Mouse (Mus musculus) brown adipose tissue, adult 24 weeks (tissue): Measurements from ENCODE around the gene Mdga1. TPM values are rescaled to one million over a fixed set of nuclear protein-coding genes. Genes with fewer than 3 reads are reported as not detected.

Experiments used
- H3K27ac ChIP-seq: fragments of 200-500 bp; replicated peaks from 2 replicates; pipeline ENCODE4 v1.5.1; 2012; ENCODE audit warnings: low read depth, mild to moderate bottlenecking, low read length
- H3K4me1 ChIP-seq: fragments of 200-500 bp; 2 replicates; pipeline ENCODE4 v1.6.1; 2012; ENCODE audit warnings: low read length, mixed read lengths; ENCODE audit not compliant: control insufficient read depth, insufficient read depth, insufficient read length
- H3K4me3 ChIP-seq: fragments of 200-500 bp; 2 replicates; pipeline ENCODE4 v1.5.1; 2012; ENCODE audit warnings: low read depth, mild to moderate bottlenecking, low read length, moderate library complexity; ENCODE audit not compliant: insufficient read depth
- polyA plus RNA-seq: library from polyadenylated mRNA; stranded (reverse); fragments of >200 nt; gene quantifications from 2 replicates; pipeline ENCODE4 v1.2.4, GENCODE M21; 2012; ENCODE audit not compliant: missing spikeins, insufficient read depth, insufficient read length

The Mdga1 gene
- polyA plus RNA-seq, 1 experiment: not detected

DNA sequence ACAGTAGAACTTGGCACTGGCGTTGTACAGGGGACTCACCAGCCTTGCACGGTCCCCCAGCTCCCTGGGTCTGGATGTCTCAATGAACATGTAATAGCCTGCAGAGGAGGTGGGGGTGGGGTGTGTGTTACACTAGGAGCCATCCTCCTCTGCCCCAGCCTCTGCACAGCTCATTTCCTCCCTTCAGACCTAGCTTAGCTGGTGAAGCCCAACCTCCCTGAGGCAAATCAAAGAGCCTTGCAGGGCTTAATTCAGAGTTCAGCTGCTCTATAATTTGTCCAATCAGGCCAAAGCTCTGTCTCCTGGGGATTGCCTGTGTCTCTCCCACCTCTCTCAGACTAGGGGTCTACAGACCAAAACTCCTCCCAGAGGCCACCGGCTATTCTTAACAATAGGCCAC is 131.9 kb downstream of the Mdga1 start:
- no peak overlapping the region for H3K4me3 ChIP-seq
- no peaks in the 10 kb centered on the region for H3K4me1 ChIP-seq
- no peak overlapping the region for H3K27ac ChIP-seq

DNA sequence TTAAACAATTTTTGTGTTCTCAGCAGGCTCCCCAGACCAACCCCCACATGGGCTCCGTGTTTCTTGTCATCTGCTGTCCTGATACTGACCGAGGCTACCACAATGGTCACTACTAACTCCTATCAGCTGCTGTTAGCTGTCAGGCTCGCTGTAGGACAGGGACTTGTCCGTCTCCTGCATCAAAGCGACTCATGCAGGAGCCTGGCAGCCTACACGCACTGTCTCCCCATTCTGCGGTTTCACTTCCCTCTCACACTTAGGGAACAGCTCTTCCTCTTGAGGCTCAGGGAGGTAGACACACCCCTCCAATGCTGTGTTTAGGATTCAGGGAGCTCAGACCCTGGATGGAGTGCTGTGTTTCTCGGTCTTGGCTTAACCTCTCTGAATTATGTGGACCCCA is 132.4 kb downstream of the Mdga1 start:
- Histone ChIP-seq H3K27ac (no peak overlapping the region), H3K4me3 (no peak overlapping the region), H3K4me1 (no peaks in the 10 kb centered on the region)

DNA sequence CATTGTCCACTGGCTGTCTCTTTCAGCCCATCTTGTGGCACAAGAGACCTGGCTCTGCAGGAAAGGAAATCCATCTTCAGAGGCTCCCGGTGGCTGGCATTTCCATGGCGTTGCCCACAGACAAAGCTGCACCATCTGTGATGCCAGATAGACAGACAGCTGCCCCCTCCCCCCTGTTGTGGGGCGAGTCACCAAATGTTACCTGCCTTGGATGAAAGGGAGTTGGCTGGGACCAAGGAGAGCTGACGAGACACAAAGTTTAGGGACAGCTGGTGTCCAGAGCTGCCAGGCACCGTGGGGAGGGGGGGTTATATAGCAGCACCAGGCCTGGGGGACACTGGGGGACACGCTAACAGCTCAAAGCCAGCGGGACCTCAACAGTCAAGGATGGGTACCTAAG is 135.1 kb downstream of the Mdga1 start:
- H3K4me3 ChIP-seq: no peak overlapping the region
- H3K27ac ChIP-seq: no peak overlapping the region
- no peaks in the 10 kb centered on the region for H3K4me1 ChIP-seq

DNA sequence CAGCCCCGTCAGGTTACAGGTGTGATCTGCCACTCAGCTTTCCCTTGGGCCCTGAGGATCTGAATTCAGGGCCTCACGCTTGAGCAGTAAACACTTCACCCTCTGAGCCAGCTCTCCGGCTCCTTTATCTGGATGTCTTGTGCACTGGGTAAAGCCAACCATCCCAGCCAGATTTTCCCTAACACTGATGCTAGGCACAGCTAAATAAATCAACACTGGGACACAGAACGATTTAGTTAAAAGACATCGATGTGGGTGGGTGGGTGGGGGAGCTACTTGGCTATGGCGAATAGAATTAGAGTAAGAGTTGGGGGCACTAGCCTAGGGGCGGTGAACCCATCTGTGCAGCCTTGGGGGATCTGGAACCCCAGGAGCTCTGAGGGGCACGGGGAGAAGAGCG is 135.6 kb downstream of the Mdga1 start:
- Histone ChIP-seq H3K4me3 (no peak overlapping the region), H3K27ac (no peak overlapping the region), H3K4me1 (no peaks in the 10 kb centered on the region)

DNA sequence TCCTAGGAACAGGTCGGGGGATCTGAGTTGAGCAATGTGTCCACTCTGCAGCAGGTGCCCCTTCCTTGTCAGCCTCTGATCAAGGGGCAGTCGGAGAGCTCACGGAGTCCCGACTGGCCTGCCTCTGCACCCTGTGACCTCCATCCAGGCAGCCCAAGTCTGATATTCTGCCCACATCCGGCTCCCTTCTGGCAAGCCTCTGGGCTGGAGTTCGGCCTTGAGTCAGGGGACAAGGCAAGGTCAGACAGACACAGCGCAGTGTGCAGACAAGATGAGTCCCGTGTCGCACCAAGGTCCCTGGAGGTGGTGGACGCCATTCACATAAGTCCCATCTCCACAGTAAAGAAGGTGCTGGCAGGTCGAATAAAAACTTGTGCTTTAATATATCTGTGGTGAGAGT is 138.2 kb downstream of the Mdga1 start:
- Histone ChIP-seq H3K27ac (no peak overlapping the region), H3K4me3 (no peak overlapping the region), H3K4me1 (no peaks in the 10 kb centered on the region)

DNA sequence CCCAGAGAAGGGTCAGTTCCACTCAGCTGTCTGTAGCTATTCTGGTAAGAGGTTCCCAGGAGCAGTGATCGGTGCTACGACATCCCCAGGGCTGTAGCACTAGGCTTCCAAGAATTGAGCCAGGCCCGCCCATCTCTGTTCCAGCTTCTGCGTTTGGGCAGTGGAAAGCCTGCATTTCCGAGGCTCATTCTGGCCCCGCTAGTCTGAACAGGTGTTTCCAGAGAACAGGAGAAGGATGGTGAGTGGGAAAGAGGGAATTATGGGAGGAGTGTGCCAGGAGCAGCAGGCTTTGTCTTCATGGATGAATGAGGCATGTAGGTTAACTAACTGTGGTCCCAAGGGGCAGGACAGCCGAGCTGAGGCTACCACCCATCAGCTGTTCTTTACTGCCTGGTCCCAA is 140.8 kb downstream of the Mdga1 start:
- Histone ChIP-seq H3K4me1 (no peaks in the 10 kb centered on the region), H3K27ac (no peak overlapping the region), H3K4me3 (no peak overlapping the region)

DNA sequence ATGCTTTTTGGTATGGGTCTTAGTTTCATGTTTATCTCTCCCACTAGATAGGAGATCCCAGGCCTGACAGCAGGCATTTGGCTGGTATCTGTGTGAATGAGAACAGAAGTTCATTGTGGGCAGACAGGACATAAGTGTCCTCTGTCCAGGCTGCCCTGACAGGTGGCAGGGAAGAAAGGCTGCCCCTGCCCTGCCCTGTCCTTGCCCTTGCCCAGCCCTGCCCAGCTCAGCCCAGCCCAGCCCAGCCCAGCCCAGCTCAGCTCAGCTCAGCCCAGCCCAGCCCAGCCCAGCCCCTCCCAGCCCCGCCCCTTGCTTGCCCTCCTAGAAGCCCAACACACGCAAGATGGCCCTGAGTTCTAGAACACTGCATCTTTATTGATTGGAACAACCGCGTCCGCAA is 142.3 kb downstream of the Mdga1 start:
- Histone ChIP-seq H3K27ac (no peak overlapping the region), H3K4me3 (no peak overlapping the region), H3K4me1 (0 out of 2 replicates have a peak, but pooled peaks cover 3% of the 10 kb centered on the region)

DNA sequence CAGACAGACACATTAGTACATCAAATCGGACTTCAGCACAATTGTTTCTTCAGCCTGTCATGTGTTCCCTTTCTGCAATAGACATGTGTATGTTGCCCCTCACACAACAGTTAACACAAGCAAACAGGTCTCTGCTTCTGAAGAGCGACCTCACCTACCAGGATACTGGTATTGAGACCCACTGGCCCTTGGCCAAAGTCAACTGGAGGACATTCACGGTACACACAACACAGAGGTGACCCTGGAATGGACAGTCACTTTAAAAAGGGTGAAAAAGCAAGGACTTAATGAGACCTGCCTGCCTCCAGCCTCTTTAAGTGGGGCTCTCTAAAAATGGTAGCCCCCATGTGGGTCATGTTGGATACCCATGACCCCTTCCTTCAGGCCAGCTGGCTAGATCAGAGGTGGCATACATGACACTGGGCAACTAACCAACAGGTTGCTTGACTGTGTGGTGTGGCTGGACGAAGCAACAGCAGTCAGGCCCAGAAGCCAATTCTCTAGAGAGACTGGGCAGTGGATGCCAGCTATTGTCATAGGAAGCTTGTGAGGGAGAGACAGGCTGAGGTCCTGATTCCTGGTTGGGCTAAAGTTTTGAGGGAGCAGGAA is 145.3 kb downstream of the Mdga1 start:
- Histone ChIP-seq H3K27ac (no peak overlapping the region), H3K4me3 (no peak overlapping the region), H3K4me1 (0 out of 2 replicates have a peak, but pooled peaks cover 3% of the 10 kb centered on the region)

DNA sequence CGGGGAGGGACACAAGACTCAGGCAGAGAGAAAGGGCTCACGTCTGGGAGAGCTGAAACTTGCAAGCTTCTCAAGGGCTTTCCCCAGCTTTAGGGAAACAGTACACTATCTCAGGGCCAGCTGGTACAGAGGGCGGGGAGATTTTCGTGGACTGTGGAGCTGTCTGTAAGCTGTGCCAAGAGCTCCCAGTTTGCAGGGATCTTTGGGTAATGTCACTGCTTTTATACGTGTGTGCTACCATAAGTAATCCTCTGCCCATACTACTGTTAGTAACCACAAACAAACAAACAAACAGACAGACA is 145.7 kb downstream of the Mdga1 start:
- H3K4me3 ChIP-seq: no peak overlapping the region
- 0 out of 2 replicates have a peak, but pooled peaks cover 3% of the 10 kb centered on the region for H3K4me1 ChIP-seq
- no peak overlapping the region for H3K27ac ChIP-seq

DNA sequence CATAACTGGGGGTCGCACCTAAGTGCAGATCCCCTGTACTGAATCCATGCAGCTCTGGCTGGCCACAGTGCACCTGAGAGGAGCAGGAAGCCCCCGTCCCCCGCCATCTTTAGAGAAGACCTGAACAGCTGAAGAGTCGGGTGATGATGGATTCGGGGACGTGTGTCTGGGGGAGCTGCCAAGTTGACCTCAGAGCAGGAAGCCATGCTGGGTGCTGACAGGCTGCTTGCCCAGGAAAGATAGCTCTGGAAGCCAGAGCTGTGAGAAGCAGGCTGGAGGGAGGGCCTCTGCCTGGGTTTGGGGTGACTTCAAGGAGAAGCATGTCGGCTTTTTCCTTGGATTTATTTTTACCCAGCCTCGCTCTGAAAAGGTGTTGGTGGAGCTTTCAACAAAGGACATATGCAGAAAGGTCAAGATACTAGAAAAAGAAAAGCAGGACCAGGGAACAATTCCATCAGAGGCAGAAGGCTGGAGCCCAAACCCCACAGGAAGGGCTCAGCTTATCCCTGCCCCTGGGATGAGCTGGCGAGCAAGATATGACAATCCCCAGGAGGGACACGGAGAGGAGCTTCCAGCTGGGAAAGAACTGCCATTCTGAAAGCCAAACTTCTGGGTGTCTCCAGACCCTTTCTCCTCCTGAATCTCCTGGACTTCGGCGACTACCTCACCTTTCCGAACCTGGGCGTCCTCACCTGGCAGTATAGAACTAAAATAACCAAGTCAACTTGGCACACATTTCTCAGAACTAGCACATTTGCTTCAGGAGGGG is 146.3 kb downstream of the Mdga1 start:
- Histone ChIP-seq H3K27ac (no peak overlapping the region), H3K4me1 (0 out of 2 replicates have a peak, but pooled peaks cover 3% of the 10 kb centered on the region), H3K4me3 (no peak overlapping the region)

DNA sequence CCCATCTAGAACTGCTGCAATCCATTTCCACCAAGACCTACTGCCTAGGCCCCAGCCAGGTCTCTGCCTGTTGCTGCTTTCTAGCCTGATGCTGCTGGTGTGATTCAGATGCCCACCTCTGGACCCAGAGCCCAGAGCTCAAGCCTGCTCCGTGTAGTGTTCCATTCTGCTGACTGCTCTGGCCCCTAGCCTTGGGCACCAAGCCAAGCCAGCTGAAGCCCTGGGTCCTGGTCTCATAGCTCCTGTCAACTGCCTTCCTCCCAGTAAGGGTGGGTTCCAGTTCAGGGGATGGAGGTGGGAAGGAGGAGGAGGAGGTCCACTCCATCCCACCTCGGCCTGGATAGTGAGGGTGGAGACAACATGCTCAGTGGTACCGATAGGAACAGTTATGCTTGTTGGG is 150.3 kb downstream of the Mdga1 start:
- Histone ChIP-seq H3K4me1 (0 out of 2 replicates have a peak, but pooled peaks cover 3% of the 10 kb centered on the region), H3K4me3 (no peak overlapping the region)

DNA sequence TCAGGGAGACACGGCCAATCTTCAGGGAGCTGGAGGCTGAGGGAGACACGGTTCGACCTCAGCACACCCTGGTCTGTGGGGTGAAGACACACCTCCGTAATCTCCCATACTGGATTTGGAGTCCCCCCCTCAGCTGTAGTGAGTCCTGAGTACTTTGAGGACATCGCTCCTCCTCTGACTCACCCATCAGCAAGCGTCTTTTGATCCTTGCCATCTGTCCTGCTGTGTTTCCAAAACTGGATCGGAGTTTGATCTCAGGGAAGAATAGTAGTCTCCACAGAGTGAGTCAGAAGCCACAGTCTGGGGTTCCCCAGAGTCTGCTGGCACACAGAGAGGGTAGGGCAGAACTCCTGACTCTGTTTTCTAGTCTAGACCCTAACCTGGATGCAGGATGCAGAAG is 150.9 kb downstream of the Mdga1 start:
- Histone ChIP-seq H3K4me1 (0 out of 2 replicates have a peak, but pooled peaks cover 2% of the 10 kb centered on the region), H3K4me3 (no peak overlapping the region), H3K27ac (no peak overlapping the region)

More for the DNA sequence above, 150.3 kb downstream of the Mdga1 start:
- H3K27ac ChIP-seq: no peak overlapping the region

DNA sequence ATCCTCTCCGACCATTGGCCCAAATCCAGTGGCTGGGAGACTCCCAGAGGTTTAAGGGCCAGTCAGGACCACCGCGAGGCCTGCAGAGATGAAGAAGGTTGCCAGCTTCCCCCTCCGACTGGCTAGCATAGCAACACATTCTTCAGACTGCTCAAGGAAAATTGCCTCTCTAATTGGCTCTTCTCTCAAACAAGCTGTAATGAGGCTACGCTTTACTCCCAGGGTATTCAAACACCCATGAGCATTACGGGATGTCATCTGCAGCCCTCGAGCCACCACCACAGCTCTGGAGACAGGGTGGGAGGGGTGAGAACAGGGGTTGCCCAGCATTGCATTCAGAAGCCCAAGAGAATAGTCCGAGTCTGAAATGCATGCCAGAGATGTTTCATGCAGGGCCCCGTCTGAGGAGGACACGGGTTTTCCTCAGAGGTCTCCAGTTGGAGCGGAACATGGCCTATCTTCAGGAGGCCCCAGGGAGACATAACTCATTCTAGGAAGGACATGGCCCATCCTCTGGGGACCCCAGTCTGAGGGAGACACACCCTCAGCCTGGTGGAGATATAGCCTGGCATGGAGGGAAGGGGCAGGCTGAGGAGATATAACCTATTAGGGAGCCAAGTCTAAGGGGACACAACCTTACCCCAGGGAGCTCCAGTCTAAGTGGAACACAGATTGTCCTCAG is 151.5 kb downstream of the Mdga1 start:
- Histone ChIP-seq H3K27ac (no peak overlapping the region), H3K4me3 (no peak overlapping the region), H3K4me1 (no peaks in the 10 kb centered on the region)

DNA sequence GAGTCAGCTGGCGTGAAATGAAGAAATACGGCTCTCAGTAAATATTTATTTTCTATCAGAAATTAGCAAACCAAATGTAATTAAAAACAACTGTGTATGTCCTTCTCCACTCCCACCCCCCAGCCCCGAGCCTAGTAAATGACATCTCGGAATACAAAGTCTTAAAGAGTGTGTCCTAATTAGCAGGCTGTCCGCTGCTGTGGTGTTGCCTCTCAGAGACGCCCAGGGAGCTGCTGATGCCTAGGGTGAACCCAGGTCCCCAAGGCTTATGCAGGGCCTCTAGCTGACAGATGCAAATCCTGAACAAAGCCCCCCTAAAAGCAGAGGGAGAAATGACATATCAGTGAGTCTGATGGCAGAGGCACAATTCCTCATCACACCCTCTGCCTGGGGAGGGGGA is 155.1 kb downstream of the Mdga1 start:
- Histone ChIP-seq H3K4me1 (no peaks in the 10 kb centered on the region), H3K4me3 (no peak overlapping the region), H3K27ac (no peak overlapping the region)

DNA sequence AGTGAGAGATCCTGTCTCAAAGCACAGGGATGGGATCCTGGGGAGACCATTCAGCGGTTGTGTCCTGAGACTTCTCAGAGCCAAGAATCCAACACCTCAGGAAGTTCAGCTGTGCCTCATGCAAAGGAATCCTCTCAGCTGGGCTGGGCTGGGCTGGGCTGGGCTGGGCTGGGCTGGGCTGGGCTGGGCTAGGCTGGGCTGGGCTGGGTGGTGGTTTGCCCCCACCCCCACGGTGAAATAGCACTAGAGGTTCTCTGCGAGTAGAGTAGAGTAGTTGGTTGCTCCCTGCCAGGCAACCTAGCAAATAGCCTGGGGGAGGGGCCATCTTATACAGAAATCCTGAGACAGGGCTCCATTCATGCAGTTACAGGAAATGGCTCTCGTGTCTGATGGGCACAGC is 156.6 kb downstream of the Mdga1 start:
- no peak overlapping the region for H3K4me3 ChIP-seq
- H3K4me1 ChIP-seq: no peaks in the 10 kb centered on the region
- H3K27ac ChIP-seq: no peak overlapping the region

DNA sequence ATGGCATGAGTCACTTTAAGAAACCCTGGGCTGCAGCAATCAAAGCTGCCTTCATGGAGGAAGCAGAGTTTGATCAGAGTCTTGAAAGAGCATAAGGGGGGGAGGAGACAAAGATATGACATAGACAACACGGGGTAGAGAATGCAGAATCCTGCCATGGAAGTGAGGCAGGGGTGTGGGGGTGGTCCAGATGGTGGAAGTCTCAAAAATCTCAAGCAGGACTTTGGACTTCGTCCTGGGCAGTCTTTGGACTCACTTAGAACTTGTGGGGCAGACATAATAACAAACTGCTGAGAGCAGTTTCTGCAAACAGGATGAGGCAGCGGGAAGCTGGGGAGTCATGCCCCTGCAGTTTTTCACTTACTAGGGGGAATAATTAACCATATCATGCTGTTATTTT is 166.3 kb downstream of the Mdga1 start:
- H3K4me3 ChIP-seq: no peak overlapping the region
- H3K4me1 ChIP-seq: no peaks in the 10 kb centered on the region
- H3K27ac ChIP-seq: no peak overlapping the region
